Mouse (Mus musculus) mouse trophoblast stem cell (cell line): ENCODE measurements around the gene Nufip2.
"Not testable (repeated sequence)": the region's sequence is repeated elsewhere in the genome, so short reads cannot be mapped to it uniquely, and the experiment has no call there.

ENCODE experiments used
- in situ Hi-C, 2 experiments: fragments of 300-500 bp; cut with MseI, MboI; formaldehyde crosslinking; loops; 2 replicates in 1 of 2; 3 replicates in 1 of 2; pipeline ENCODE4 v1.15.1; 2025

Nufip2 gene

GRCm38 (mm10) chr11:77685383-77686265 is at the start of gene Nufip2:
Nufip2 (plus strand) TSS chr11:77686155.
- in situ Hi-C loops = no loop called here

GRCm38 (mm10) chr11:77641390-77641789 is 44.6 kb upstream of the Nufip2 start:
- in situ Hi-C loops = no loop called here

GRCm38 (mm10) chr11:77645481-77645880 is 40.5 kb upstream of the Nufip2 start:
- in situ Hi-C loops = no loop called here

GRCm38 (mm10) chr11:77648878-77649277 is 37.1 kb upstream of the Nufip2 start:
- in situ Hi-C loops = no loop called here

GRCm38 (mm10) chr11:77652484-77652883 is 33.5 kb upstream of the Nufip2 start:
- in situ Hi-C loops = no loop called here

GRCm38 (mm10) chr11:77653406-77654190 is 32.4 kb upstream of the Nufip2 start:
- in situ Hi-C loops = not testable (repeated sequence)

- in situ Hi-C loops = no loop called here
These were observed 26.0 kb upstream of the Nufip2 start for GRCm38 (mm10) chr11:77659986-77660385.

GRCm38 (mm10) chr11:77663639-77664038 is 22.3 kb upstream of the Nufip2 start:
- in situ Hi-C loops = no loop called here

- in situ Hi-C loops = no loop called here
These were observed 21.9 kb upstream of the Nufip2 start for GRCm38 (mm10) chr11:77664046-77664445.

- in situ Hi-C loops = not testable (repeated sequence)
These were observed 20.6 kb upstream of the Nufip2 start for GRCm38 (mm10) chr11:77665384-77665783.

GRCm38 (mm10) chr11:77666766-77667165 is 19.2 kb upstream of the Nufip2 start:
- in situ Hi-C loops = not testable (repeated sequence)

- in situ Hi-C loops = no loop called here
These were observed 13.2 kb upstream of the Nufip2 start for GRCm38 (mm10) chr11:77672746-77673145.

GRCm38 (mm10) chr11:77673428-77673991 is 12.4 kb upstream of the Nufip2 start:
- in situ Hi-C loops = no loop called here

GRCm38 (mm10) chr11:77680018-77680417 is 5.9 kb upstream of the Nufip2 start:
- in situ Hi-C loops = no loop called here

GRCm38 (mm10) chr11:77684896-77685295 is 1.1 kb upstream of the Nufip2 start:
- in situ Hi-C loops = no loop called here

- in situ Hi-C loops = no loop called here
These were observed 438 bp downstream of the Nufip2 start for GRCm38 (mm10) chr11:77686346-77686840.

GRCm38 (mm10) chr11:77686841-77687540 is 1.0 kb downstream of the Nufip2 start:
- in situ Hi-C loops = no loop called here

GRCm38 (mm10) chr11:77687541-77688131 is 1.7 kb downstream of the Nufip2 start:
- in situ Hi-C loops = no loop called here

- in situ Hi-C loops = no loop called here
These were observed 7.1 kb downstream of the Nufip2 start for GRCm38 (mm10) chr11:77693026-77693425.

GRCm38 (mm10) chr11:77697232-77697631 is 11.3 kb downstream of the Nufip2 start:
- in situ Hi-C loops = no loop called here

- in situ Hi-C loops = no loop called here
These were observed 20.0 kb downstream of the Nufip2 start for GRCm38 (mm10) chr11:77705920-77706319.
